Mouse (Mus musculus) frontal cortex, postnatal 10 days (tissue): Measurements from ENCODE around the gene Prpf8.

ENCODE experiments used
- DNase-seq, 2 experiments: peaks; one replicate each; pipeline ENCODE4 v3.0.0; 2022; ENCODE audit warnings: low spot score in 2 of 2, mixed read lengths in 1 of 2

Gene Prpf8

DNA sequence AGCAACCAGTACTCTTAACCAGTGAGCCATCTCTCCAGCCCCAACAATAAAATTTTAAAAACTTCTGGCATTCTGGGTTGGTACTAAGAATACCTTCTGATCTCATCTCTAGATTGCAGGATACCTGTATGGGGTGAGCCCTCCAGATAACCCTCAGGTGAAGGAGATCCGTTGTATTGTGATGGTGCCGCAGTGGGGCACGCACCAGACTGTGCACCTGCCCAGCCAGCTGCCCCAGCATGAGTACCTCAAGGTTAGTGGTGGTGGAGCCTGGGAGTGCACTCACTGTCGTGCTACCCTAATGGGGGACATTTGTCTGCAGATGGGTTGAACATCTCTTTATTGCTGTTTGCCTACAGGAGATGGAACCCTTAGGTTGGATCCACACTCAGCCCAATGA lies 21.5 kb downstream of the Prpf8 start:
- DNase-seq: no peak

DNA sequence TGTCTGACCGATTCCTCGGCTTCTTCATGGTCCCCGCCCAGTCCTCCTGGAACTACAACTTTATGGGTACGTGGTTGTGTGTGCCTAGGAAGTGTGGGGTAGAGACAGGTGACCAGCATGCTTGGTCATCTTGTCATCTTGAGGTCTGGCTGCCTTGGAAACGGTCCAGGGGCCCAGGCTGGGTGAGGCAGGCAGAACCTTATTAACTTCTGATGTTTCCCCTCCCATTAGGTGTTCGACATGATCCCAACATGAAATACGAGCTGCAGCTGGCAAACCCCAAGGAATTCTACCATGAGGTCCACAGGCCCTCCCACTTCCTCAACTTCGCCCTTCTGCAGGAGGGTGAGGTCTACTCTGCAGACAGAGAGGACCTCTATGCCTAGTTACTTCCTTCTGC lies 22.3 kb downstream of the Prpf8 start:
- no peak for DNase-seq

- peak; percentile 62 to 68 for DNase-seq
Observed at GRCm38 (mm10) chr11:75509741-75510626, 23.4 kb downstream of the Prpf8 start, which contains the start of gene Rilp. TSS of gene Rilp (plus strand) at chr11:75510094.

GRCm38 (mm10) chr11:75510627-75510993 lies 24.0 kb downstream of the Prpf8 start:
- peak; percentile 86 to 90 for DNase-seq

DNA sequence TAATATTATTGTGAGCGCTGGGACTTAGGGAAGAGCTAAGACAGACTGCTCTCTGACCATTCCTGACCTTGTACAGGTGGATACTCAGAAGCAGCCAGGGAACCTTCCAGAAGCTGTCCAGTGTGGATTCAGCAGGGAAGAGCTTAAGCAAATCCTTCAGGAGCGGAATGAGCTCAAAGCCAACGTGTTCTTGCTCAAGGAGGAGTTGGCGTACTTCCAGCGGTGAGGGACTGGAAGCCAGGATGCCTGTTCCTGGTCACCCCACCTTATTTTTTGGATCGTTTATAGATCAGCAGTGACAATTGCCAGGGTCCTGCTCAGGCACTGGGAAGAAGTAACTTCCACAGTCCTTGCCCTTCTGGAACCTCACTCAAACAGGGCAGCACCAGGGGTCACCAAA lies 24.6 kb downstream of the Prpf8 start:
- DNase-seq: no peak

DNA sequence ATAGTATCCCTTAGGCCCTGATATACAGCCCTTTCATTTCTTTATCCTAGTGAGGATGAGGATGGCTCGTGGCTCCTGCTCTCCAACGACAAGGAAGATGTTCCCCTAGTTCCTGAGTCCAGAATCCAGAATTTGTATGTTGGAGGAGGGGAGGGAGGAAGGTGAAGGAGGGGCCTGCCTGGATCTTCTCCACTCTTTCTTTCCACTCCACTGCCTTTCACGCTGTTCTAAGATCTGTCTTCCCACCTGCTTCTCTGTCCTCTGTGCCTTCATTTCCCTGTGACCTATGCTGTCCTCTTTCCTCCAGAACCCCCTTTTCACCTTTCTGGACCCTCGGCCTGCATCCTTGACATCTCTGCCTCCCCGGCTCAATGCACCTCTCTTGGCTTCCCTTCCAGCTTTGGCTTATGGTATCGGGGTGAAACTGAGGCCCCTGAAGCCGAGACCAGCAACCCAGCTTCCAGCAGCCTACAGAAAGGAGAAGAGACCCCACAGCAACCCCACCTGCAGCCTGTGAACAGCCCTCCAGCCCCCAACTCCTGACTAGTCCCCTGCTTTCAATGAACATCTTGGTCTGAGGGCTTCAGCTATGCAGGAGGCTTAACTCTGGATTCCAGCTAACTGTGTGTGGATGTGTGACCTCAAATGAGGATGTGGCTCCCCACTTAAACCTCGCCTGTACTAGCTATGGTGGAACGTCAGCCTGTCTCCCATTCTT lies 25.8 kb downstream of the Prpf8 start:
- DNase-seq: no peak

DNA sequence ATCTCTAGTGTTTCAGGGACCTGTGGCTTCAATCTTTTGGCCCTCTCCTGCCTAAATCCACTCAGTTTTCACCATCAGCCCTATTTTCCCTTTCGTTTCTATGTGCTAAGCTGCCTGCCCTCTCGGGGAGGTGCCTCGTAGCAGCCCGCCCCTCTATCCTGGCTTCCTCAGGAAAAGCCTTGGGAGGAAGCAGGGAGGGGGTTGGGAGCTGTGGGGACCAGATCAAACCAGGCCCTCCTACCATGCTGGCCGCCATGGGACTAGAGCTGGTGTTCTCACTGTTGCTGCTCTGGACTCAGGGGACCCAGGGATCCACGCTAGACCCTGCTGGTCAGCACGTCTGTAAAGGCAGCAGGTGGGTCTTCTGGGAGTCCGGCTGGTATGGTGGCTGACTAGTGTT lies 26.7 kb downstream of the Prpf8 start, which contains the start of gene Scarf1:
TSS of gene Scarf1 (plus strand) at position 205 of the 400 bp plus-strand sequence.
- no peak for DNase-seq

DNA sequence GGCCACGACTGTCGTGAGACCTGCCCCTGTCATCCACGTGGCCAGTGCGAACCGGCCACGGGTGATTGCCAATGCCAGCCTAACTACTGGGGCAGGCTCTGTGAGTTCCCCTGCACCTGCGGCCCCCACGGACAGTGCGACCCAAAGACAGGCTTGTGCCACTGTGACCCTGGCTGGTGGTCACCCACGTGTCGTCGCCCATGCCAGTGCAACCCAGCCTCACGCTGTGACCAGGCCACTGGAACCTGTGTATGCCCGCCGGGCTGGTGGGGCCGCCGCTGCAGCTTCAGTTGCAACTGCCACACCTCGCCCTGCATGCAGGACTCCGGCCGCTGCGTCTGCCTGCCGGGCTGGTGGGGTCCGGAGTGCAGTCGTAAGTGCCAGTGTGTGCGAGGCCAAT lies 28.6 kb downstream of the Prpf8 start:
- no peak for DNase-seq

GRCm38 (mm10) chr11:75519834-75520633 lies 33.4 kb downstream of the Prpf8 start:
- DNase-seq: no peak

DNA sequence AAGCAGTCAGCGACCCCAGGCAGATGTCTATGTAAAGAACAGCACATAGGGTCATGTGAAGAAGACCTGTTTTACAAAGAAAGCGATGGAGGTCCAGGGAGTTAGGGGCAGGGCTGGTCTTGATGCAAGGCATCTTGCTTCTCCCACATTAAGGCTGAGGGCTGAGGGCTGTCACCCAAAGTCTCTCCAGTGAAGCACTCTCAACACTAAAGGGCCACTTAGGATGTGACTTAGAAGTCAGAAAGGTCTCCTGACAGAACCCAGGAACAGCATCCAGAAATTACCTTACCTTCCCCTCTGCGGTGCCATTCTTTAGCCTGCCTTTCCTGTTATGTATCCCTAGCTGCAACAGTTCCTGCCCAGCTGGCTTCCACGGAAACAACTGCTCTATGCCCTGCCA lies 35.0 kb downstream of the Prpf8 start:
- no peak for DNase-seq

DNA sequence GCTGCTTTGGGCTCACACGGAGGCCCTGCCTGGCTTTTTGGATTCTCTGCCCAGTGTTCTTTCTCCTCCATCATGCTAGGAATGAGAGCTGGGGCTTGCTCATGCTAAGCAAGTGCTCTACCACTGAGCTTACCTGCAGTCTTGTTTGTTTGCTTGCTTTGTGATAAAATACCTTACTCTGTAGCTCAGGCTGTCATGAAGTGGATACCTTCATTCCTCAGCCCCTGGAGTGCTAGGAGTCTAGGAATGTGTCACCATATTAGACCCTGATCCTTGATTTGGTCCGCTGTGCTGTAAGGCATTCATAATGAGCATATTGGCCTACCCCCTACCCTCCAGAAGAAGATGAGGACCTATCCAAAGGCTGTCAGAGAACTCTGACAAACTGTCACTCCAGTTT lies 36.2 kb downstream of the Prpf8 start:
- DNase-seq: no peak

- DNase-seq: no peak
Observed at GRCm38 (mm10) chr11:75525531-75526125, 39.0 kb downstream of the Prpf8 start.

GRCm38 (mm10) chr11:75526943-75527342 lies 40.3 kb downstream of the Prpf8 start:
- no peak for DNase-seq

- no peak for DNase-seq
Observed at GRCm38 (mm10) chr11:75529771-75530170, 43.2 kb downstream of the Prpf8 start.

DNA sequence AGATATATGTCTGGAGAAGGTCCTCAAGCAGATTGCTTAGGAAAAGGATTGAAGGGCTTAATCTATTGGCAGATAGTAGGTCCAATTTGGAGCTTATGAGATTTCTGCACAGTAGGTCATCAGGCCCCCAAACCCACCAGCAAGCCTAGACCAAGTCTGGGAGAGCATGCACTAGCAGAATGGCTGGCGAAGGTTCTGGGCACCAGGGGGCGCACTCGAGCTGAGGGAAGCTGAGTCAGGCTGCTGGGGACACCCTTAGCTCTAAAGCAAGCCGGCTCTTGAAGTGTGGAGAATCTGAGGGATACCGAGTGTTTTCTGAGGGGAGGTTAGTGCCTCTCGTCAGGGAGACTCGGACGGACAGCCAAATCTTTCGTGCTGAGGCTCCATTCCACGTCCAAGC lies 43.7 kb downstream of the Prpf8 start:
- peak; percentile 89 to 94 for DNase-seq

GRCm38 (mm10) chr11:75530845-75531373 lies 44.3 kb downstream of the Prpf8 start:
- DNase-seq: no peak

GRCm38 (mm10) chr11:75531469-75532242 lies 45.0 kb downstream of the Prpf8 start, which contains the start of gene Slc43a2:
TSS of gene Slc43a2 (plus strand) at chr11:75531694.
- DNase-seq: peak; percentile 97 to 99

DNA sequence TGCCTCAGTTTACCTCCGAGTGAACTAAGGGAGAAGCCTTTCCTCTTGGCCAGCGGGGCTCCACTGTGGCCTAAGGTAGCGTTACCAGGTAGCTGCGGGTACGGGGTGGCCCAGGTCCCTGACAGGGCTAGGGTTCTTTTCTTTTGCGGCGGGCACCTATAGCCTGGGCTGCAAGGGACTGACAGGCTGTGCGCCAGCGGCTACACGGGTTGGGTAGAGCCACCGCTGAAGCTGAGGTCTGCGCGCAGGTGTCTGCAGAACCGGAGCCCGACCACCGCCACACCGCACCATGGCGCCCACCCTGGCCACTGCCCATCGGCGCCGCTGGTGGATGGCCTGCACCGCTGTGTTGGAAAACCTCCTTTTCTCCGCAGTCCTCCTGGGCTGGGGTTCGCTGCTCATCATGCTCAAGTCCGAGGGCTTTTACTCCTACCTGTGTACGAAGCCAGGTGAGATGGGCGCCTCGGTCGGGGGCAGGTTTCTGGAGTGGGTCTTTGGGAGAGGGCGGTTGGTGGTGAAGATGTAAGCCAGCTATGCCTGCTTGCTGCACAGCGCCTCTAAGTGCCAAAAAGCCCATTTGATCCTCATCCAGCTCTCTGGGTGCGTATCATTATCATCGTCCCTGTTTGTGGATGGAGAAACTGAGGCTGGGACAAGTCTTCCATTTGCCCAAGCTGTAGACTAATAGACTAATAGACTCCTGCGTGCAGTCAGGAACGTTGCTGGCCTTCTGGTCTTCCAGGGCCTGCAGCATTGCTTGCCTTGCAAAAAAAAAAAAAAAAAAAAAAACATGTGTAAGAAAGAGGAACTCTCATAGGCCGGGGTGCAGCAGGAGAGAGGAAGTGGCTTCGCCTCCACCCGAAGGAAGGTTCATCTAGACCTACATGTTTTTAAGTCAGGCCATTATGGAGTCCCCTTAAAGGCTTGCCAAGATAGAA lies 46.0 kb downstream of the Prpf8 start:
- DNase-seq: no peak

DNA sequence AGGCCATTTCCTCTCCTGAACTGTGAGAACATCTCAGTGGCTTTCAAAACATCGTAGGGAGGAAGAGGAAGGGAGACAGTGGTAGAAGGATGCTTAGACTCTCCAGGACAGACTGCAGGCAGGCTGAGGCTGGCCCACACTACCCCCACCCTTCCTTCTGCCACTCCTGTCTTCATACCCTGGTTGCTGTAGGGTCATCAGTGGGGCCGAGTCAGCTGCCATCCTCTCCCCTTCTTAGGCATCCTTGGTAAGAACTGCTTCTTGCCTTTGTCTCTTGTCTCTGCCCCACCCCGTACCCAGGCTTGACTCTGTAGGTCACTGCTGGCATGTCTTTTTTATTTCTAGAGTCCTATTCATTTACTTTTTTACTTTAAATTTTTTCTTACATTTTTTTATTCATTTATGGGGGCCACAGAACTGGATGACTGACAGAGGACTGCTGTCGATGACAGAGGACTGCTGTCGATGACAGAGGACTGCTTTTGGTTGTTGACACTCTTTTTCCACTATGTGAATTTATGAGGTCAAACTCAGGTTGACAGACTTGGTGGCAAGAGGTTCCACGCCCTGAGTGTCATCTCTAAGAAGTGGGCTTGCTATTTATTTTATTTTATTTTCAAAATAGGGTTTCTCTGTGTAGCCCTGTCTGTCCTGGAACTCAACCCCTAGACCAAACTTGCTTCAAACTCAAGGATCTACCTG lies 46.8 kb downstream of the Prpf8 start:
- DNase-seq: no peak
